Mouse (Mus musculus) brain, embryonic 14.5 days (tissue): ENCODE measurements around the gene Zmym6.

Experiments used
- CTCF ChIP-seq: fragments of 200-500 bp; IDR thresholded peaks from 2 replicates; pipeline ENCODE4 v1.5.1; 2012; ENCODE audit warnings: inconsistent platforms, mild to moderate bottlenecking, moderate library complexity, borderline replicate concordance; ENCODE audit not compliant: insufficient read depth, insufficient read length; ENCODE audit errors: extremely low read depth
- POLR2A ChIP-seq: fragments of 200-500 bp; IDR thresholded peaks from 2 replicates; pipeline ENCODE4 v1.6.1; 2012; ENCODE audit warnings: mild to moderate bottlenecking, inconsistent platforms, borderline replicate concordance; ENCODE audit not compliant: poor library complexity, insufficient read depth, insufficient read length, severe bottlenecking; ENCODE audit errors: extremely low read depth

GRCm38 (mm10) chr4:127051121-127051520 lies 26.1 kb upstream of the Zmym6 start:
- TF ChIP-seq CTCF (no peak), POLR2A (no peak)
